Mouse (Mus musculus) erythroblast, embryonic 14.5 days (primary cell): Measurements from ENCODE around the gene Il4.

Experiments used
- GATA1 ChIP-seq: IDR thresholded peaks from 2 replicates; pipeline ENCODE4 v1.6.1; 2012; ENCODE audit warnings: low read length, inconsistent platforms, mixed read lengths
- TAL1 ChIP-seq: IDR thresholded peaks from 3 replicates; pipeline ENCODE4 v1.6.1; 2012; ENCODE audit warnings: low read length, inconsistent platforms, mixed read lengths

DNA sequence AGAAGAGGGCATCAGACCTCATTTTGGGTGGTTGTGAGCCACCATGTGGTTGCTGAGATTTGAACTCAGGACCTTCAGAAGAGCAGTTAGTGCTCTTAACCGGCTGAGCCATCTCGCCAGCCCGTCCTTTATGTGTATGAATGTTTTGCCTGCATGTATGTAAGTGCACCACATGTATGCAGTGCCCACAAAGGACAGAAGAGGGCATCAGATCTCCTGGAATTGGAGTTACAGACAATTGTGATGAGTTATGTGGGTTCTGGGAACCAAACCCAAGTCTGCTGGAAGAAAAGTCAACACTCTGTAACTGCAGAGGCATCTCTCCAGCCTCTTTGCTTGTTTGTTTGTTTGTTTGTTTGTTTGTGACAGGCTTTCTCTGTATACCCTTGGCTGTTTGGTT, 37.9 kb downstream of the Il4 start:
- TF ChIP-seq GATA1 (no peak), TAL1 (no peak)
